Mouse (Mus musculus) thymus, adult 2 months (tissue): ENCODE measurements around the gene Nr2c1.

ENCODE experiments used
- CTCF ChIP-seq: fragments of 200-500 bp; IDR thresholded peaks from 2 replicates; pipeline ENCODE4 v1.5.1; 2012; ENCODE audit warnings: mild to moderate bottlenecking, control low read depth, low read length, moderate library complexity, borderline replicate concordance; ENCODE audit not compliant: control insufficient read depth, poor library complexity, insufficient read depth; ENCODE audit errors: extremely low read depth
- POLR2A ChIP-seq: fragments of 200-500 bp; IDR thresholded peaks from 2 replicates; pipeline ENCODE4 v1.6.1; 2012; ENCODE audit warnings: mild to moderate bottlenecking, low read length, control low read depth, moderate library complexity; ENCODE audit not compliant: control insufficient read depth, poor library complexity, insufficient read depth; ENCODE audit errors: extremely low read depth

DNA sequence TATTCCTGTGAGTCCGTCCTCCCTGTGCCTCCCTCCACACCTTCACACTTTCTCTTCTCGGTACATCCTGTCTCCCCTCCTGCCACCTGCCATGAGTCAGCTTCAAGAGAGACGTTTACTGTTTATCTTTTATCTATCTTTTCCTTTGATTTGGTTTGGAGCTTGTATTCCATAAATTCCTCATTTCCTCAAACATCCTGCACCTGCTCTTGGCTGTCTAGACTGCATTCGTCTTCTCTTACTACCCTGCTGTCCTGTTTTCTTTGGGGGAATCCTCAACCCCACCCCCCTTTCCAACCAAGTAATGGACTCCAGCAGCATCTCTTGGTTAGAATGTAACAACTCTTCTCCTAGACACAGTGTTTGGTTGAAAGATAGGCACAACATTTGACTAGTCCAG, 87.4 kb downstream of the Nr2c1 start:
- TF ChIP-seq CTCF (no peak), POLR2A (no peak)
